8 mouse cellular contexts compared by ENCODE assay signal in the genomic region with DNA sequence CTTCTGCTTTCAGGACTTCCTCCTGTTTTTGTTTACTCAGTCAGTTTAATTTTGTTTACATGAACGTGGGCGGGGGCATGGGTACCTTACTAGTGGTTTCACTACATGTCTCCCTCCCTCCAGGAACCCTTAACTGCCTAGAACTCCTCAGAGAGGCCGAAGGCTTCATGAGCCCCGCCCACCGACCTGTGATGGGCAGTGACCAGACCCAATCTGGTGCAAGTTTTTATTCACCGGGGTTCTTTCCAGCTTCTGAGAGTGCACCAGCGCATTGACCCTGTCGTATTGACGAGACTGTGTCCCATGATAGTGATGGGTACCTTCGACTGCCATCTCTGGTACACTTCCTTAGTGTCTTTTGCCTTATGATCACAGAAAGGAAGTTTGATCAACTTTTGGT. TPM values are rescaled to one million over a fixed set of nuclear protein-coding genes. Genes with fewer than 3 reads are reported as not detected.
DNase-seq lines count a peak whose midpoint lies in the region; ATAC-seq lines count a peak whose summit lies in the region.

No protein-coding gene starts in this region.

- DNase-seq in adipocyte (ENCODE audit: low spot score), result peak; percentile 21
- peak; percentile 81 for DNase-seq in embryo, embryonic 10 days (ENCODE audit: low spot score)
- peak; percentile 68 for DNase-seq in gastrocnemius, postnatal 10 days
- DNase-seq in induced T-regulatory cell, adult 2 months (ENCODE audit: low read depth), result peak; percentile 87
- DNase-seq in left cerebral cortex, postnatal 14 days (ENCODE audit: low spot score in 2 of 2), result peak; percentile 20 to 63
- DNase-seq in right cerebral cortex, postnatal 14 days, result peak; percentile 58
- DNase-seq in yolk sac, embryonic 10.5 days (ENCODE audit: low spot score), result peak; percentile 80

- intact Hi-C loops in left cerebral cortex, postnatal 14 days (cut with DNase I), result no loop called here

- peak; percentile 69 for ATAC-seq in megakaryocyte progenitor cell, adult 5-6 weeks (replicated peaks; ENCODE audit: poor library complexity)

RNA-seq across cellular contexts. Expression of a gene that starts 51.5 kb away (rescaled TPM):
- total RNA-seq in gastrocnemius, postnatal 10 days (2021), result under 1 TPM; 0.23 to 0.32 TPM
- 10 to 100 TPM; 44.9 to 47.4 TPM for total RNA-seq in left cerebral cortex, postnatal 14 days (2021)
- total RNA-seq in megakaryocyte progenitor cell, adult 5-6 weeks (2015), result not detected in 2 replicates
- not detected in 2 replicates for total RNA-seq in megakaryocyte progenitor cell, adult 5-6 weeks (2017)

Comparison
In these comparisons a context has a peak if more than half of its experiments do, and no peak if none do; other contexts are left out.
1. Peak in every context shown above with its lines: DNase-seq and ATAC-seq.
2. DNase-seq: peak in every context shown above with its lines; median percentile 87 in induced T-regulatory cell, adult 2 months; 81 in embryo, embryonic 10 days; 80 in yolk sac, embryonic 10.5 days; 68 in gastrocnemius, postnatal 10 days; 58 in right cerebral cortex, postnatal 14 days; 42 in left cerebral cortex, postnatal 14 days; 21 in adipocyte.
3. RNA of a gene that starts 51.5 kb away (total RNA-seq): 44.9 to 47.4 TPM in left cerebral cortex, postnatal 14 days; 0.23 to 0.32 TPM in gastrocnemius, postnatal 10 days and not detected in megakaryocyte progenitor cell, adult 5-6 weeks; every median in the first group is over 10 times any median in the second.